Mouse (Mus musculus) liver, embryonic 14.5 days (tissue): ENCODE data around the gene Tmem231. TPM values are rescaled to one million over a fixed set of nuclear protein-coding genes. Genes with fewer than 3 reads are reported as not detected.

Source experiments
- ATAC-seq: fragments of 200-750 bp; cut with Nextera tagmentation; 2 replicates; pipeline ENCODE4 v1.8.0; 2017; ENCODE audit warnings: moderate number of reproducible peaks, mild to moderate bottlenecking, moderate library complexity; ENCODE audit not compliant: insufficient read depth
- DNase-seq, 3 experiments: peaks; one replicate each; pipeline ENCODE4 v3.0.0-alpha.2; 2012 to 2013; ENCODE audit warnings: low read depth in 3 of 3, low spot score in 3 of 3
- H3K27ac ChIP-seq: fragments of 300-500 bp; sonication (generic); 2 replicates; pipeline ENCODE4 v1.5.1; 2014; ENCODE audit warnings: moderate library complexity, mild to moderate bottlenecking, control low read depth, inconsistent platforms
- H3K27me3 ChIP-seq: fragments of 300-500 bp; sonication (generic); 2 replicates; pipeline ENCODE4 v1.6.1; 2014; ENCODE audit warnings: mild to moderate bottlenecking, low read length, moderate library complexity; ENCODE audit not compliant: control insufficient read depth, insufficient read depth
- H3K36me3 ChIP-seq: fragments of 300-500 bp; sonication (generic); replicated peaks from 2 replicates; pipeline ENCODE4 v1.6.1; 2014; ENCODE audit warnings: low read depth; ENCODE audit not compliant: control insufficient read depth, insufficient read depth
- H3K4me1 ChIP-seq, 2 experiments: fragments of 200-500 bp in 1 of 2; fragments of 300-500 bp in 1 of 2; sonication (generic) in 1 of 2; replicated peaks; 2 replicates each; pipeline ENCODE4 v1.6.1; 2012 to 2014; ENCODE audit warnings: antibody characterized with exemption in 1 of 2, inconsistent platforms in 1 of 2, low read length in 1 of 2; ENCODE audit not compliant: control insufficient read depth in 2 of 2, insufficient read depth in 2 of 2
- H3K4me2 ChIP-seq: fragments of 300-500 bp; sonication (generic); 2 replicates; pipeline ENCODE4 v1.6.1; 2014; ENCODE audit warnings: low read depth, mild to moderate bottlenecking, control low read depth, moderate library complexity
- H3K4me3 ChIP-seq, 2 experiments: fragments of 200-500 bp in 1 of 2; fragments of 300-500 bp in 1 of 2; sonication (generic) in 1 of 2; 2 replicates each; pipeline ENCODE4 v1.5.1; 2012 to 2014; ENCODE audit warnings: low read depth in 2 of 2, low read length in 2 of 2, mild to moderate bottlenecking in 2 of 2, control low read depth in 1 of 2, inconsistent platforms in 1 of 2, moderate library complexity in 1 of 2; ENCODE audit not compliant: insufficient read depth in 1 of 2
- H3K9ac ChIP-seq: fragments of 300-500 bp; sonication (generic); replicated peaks from 2 replicates; pipeline ENCODE4 v1.6.1; 2014; ENCODE audit warnings: mild to moderate bottlenecking, control low read depth, moderate library complexity
- H3K9me3 ChIP-seq: fragments of 300-500 bp; sonication (generic); 2 replicates; pipeline ENCODE4 v1.6.1; 2016; ENCODE audit warnings: low read length, mixed read lengths; ENCODE audit not compliant: control insufficient read depth
- CTCF ChIP-seq: IDR thresholded peaks from 2 replicates; pipeline ENCODE4 v1.5.1; 2016; ENCODE audit warnings: antibody characterized with exemption, low read depth, control low read depth
- EP300 ChIP-seq: IDR thresholded peaks from 2 replicates; pipeline ENCODE4 v1.6.1; 2016; ENCODE audit warnings: antibody characterized with exemption, low read depth
- WGBS: fragments of 180-500 bp; shearing (Covaris S2); extraction: QIAGEN DNeasy Blood & Tissue Kit; methylation state at CpG from one replicate; pipeline ENCODE4 v1.1.7; 2014; ENCODE audit not compliant: insufficient replicate concordance; 5-methylcytosine and 5-hydroxymethylcytosine counted together
- polyA plus RNA-seq, 2 experiments: library from polyadenylated mRNA; depleted of rRNA in 1 of 2; stranded (reverse) in 1 of 2; unstranded in 1 of 2; fragments of >200 nt; fragmentation: Nextera tagmentation in 1 of 2; extraction: Ambion mirVana in 1 of 2; gene quantifications; 2 replicates each; pipeline versions ENCODE4 v1.2.1 to v1.2.3; 2012 to 2014

The Tmem231 gene
- polyA plus RNA-seq, 2 experiments, result 1.7 to 2.0 TPM

- H3K9ac ChIP-seq, result no peak overlapping the region
- no peak overlapping the region for H3K27ac ChIP-seq
- no peak for TF ChIP-seq EP300
- peak; percentile 77 for TF ChIP-seq CTCF
- H3K9me3 ChIP-seq, result no peaks in the 10 kb centered on the region
- 27% methylated on average over 10 of the region's 10 CpGs for WGBS
- ATAC-seq, result peak; percentile 31
- H3K4me3 ChIP-seq, result no peak overlapping the region
- peaks cover 8 to 14% of the 10 kb centered on the region in 2 experiments for H3K4me1 ChIP-seq
- no peaks in the 10 kb centered on the region for H3K36me3 ChIP-seq
- DNase-seq, result peak in 2 of 3 experiments; percentile 39 to 51
- H3K27me3 ChIP-seq, result no peaks in the 10 kb centered on the region
- H3K4me2 ChIP-seq, result no peak overlapping the region
Observed at GRCm38 (mm10) chr8:111923383-111923804, 10.3 kb downstream of the Tmem231 start.

- Histone ChIP-seq H3K36me3 (no peaks in the 10 kb centered on the region), H3K4me2 (no peak overlapping the region), H3K27me3 (no peaks in the 10 kb centered on the region), H3K4me3 (no peak overlapping the region), H3K9me3 (no peaks in the 10 kb centered on the region), H3K4me1 (peaks cover 8 to 10% of the 10 kb centered on the region in 2 experiments), H3K27ac (no peak overlapping the region), H3K9ac (no peak overlapping the region)
- TF ChIP-seq CTCF, result no peak
- no peak for TF ChIP-seq EP300
- no peak for ATAC-seq
- DNase-seq, result no peak
- 48% methylated on average over 4 of the region's 4 CpGs for WGBS
Observed at GRCm38 (mm10) chr8:111920971-111921370, 12.7 kb downstream of the Tmem231 start.

GRCm38 (mm10) chr8:111919663-111920062 lies 14.0 kb downstream of the Tmem231 start:
- TF ChIP-seq CTCF, result peak; percentile 90
- no peak for TF ChIP-seq EP300
- no peaks in the 10 kb centered on the region for H3K27me3 ChIP-seq
- WGBS, result 70% methylated on average over 2 of the region's 2 CpGs
- no peak overlapping the region for H3K9ac ChIP-seq
- no peak overlapping the region for H3K4me2 ChIP-seq
- peaks cover 1 to 2% of the 10 kb centered on the region in 2 experiments for H3K4me1 ChIP-seq
- H3K36me3 ChIP-seq, result no peaks in the 10 kb centered on the region
- H3K4me3 ChIP-seq, result no peak overlapping the region
- DNase-seq (no peak), ATAC-seq (no peak)
- no peaks in the 10 kb centered on the region for H3K9me3 ChIP-seq
- no peak overlapping the region for H3K27ac ChIP-seq

- Histone ChIP-seq H3K9me3 (no peaks in the 10 kb centered on the region), H3K27ac (no peak overlapping the region), H3K4me2 (no peak overlapping the region), H3K36me3 (no peaks in the 10 kb centered on the region), H3K4me1 (no peaks in the 10 kb centered on the region), H3K9ac (no peak overlapping the region), H3K27me3 (peaks cover 28% of the 10 kb centered on the region), H3K4me3 (no peak overlapping the region)
- 58% methylated on average over 12 of the region's 12 CpGs for WGBS
- no peak for TF ChIP-seq CTCF
- TF ChIP-seq EP300, result no peak
- DNase-seq (no peak), ATAC-seq (no peak)
Observed at GRCm38 (mm10) chr8:111912860-111913432, 20.7 kb downstream of the Tmem231 start.

GRCm38 (mm10) chr8:111911572-111911971 lies 22.1 kb downstream of the Tmem231 start:
- Histone ChIP-seq H3K9me3 (no peaks in the 10 kb centered on the region), H3K4me3 (no peak overlapping the region), H3K4me1 (no peaks in the 10 kb centered on the region), H3K27ac (no peak overlapping the region), H3K27me3 (peaks cover 28% of the 10 kb centered on the region), H3K9ac (no peak overlapping the region), H3K36me3 (no peaks in the 10 kb centered on the region), H3K4me2 (no peak overlapping the region)
- 58% methylated on average over 7 of the region's 7 CpGs for WGBS
- ATAC-seq (no peak), DNase-seq (no peak)
- TF ChIP-seq CTCF, result no peak
- TF ChIP-seq EP300, result no peak
